Mouse (Mus musculus): ENCODE data around the gene Gm10577.

Gene Gm10577

GRCm38 (mm10) chr4:101020596-101020995 lies at the start of gene Gm10577:
Gm10577 (minus strand) TSS chr4:101020696.
- TF ChIP-seq GATA4 (IDR thresholded peaks at IDR 0.05; ENCODE audit: insufficient replicate concordance, low read length), result no peak

- TF ChIP-seq GATA4 (IDR thresholded peaks at IDR 0.05; ENCODE audit: insufficient replicate concordance, low read length), result no peak
Observed at GRCm38 (mm10) chr4:101069154-101069971, 48.9 kb upstream of the Gm10577 start.

DNA sequence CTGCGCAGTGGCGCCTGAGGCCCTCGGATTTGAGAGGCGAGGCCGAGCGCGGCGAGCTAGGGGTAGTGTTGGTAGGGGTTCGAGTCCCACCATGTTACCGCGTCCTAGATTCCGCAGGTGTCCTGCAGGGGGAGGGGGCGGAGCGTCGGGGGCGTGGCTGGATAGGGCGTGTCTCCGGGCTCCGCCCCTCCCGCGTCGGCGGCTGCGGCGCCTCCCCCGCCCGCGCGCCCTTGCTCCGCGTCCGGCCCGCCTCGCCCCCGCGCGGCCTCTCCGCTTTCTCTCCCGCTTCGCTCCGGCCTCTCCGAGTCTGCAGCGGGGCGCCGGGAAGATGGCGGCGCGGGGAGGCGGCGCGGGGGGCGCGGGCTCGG lies 48.3 kb upstream of the Gm10577 start, which contains the start of gene Raver2:
Gene Raver2 (plus strand): TSS at position 198 of the 368 bp plus-strand sequence.
- TF ChIP-seq GATA4 (IDR thresholded peaks at IDR 0.05; ENCODE audit: insufficient replicate concordance, low read length), result no peak

DNA sequence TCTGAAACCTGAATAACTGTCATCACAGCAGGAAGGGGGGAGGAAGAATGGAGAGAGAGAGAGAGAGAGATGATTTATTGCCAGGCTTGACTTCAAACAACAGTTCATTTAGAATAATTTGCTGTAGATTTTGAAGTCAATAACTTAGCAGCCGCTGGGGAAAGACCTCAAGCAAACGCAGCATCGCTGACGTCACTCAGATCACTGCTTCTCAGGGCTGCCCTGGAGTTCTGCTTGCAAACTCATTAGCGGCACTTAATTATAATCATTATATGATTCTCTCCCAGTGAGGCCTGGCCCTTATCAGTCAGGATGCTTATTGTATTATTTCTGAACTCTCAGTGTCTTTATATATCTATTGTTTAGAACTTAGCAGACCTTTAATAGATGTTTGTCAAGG lies 45.9 kb upstream of the Gm10577 start:
- TF ChIP-seq GATA4 (IDR thresholded peaks at IDR 0.05; ENCODE audit: insufficient replicate concordance, low read length), result no peak

GRCm38 (mm10) chr4:101062146-101062545 lies 41.6 kb upstream of the Gm10577 start:
- no peak for TF ChIP-seq GATA4 (IDR thresholded peaks at IDR 0.05; ENCODE audit: insufficient replicate concordance, low read length)

DNA sequence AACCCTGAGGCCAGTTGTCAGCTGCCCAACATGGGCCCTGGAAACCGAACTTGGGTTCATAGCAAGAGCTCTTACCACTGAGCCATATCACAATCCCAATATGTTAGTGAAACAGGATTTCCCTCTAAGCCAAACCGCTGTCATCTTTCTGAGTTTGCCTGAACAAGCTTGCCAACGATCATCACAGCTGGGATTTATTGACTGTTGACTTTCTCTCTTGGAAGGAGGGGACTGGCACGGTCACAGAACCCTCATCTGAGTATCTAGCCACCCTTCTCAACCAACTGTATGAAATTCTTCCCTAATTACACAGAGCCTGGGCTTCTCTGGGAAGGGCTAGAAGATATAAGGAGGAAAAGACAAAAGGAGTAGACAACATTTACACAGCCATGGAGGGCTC lies 26.1 kb upstream of the Gm10577 start:
- no peak for TF ChIP-seq GATA4 (IDR thresholded peaks at IDR 0.05; ENCODE audit: insufficient replicate concordance, low read length)

- TF ChIP-seq GATA4 (IDR thresholded peaks at IDR 0.05; ENCODE audit: insufficient replicate concordance, low read length), result no peak
Observed at GRCm38 (mm10) chr4:101044149-101044548, 23.7 kb upstream of the Gm10577 start.

- no peak for TF ChIP-seq GATA4 (IDR thresholded peaks at IDR 0.05; ENCODE audit: insufficient replicate concordance, low read length)
Observed at GRCm38 (mm10) chr4:101043691-101044090, 23.2 kb upstream of the Gm10577 start.

GRCm38 (mm10) chr4:101037156-101037555 lies 16.7 kb upstream of the Gm10577 start:
- TF ChIP-seq GATA4 (IDR thresholded peaks at IDR 0.05; ENCODE audit: insufficient replicate concordance, low read length), result no peak

DNA sequence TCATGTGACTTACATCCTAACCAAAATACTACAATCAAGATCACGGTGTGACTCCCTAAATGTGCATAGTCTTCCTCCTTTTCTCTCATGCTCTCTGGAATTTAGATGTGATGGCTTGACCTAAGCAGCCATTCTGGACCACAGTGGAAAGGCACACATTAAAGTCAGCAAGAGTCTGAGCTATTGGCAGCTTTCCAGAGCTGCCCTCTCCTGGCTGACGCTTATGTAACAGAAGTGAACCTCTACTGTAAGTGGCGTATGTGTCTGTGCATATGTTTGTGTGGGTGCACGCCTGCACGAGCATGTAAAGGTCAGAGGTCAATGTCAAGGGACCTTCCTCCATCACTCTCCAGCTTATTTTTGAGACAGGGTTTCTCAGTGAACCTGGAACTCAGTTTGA lies 14.6 kb upstream of the Gm10577 start:
- TF ChIP-seq GATA4 (IDR thresholded peaks at IDR 0.05; ENCODE audit: insufficient replicate concordance, low read length), result no peak

- TF ChIP-seq GATA4 (IDR thresholded peaks at IDR 0.05; ENCODE audit: insufficient replicate concordance, low read length), result no peak
Observed at GRCm38 (mm10) chr4:101033047-101033446, 12.6 kb upstream of the Gm10577 start.

- TF ChIP-seq GATA4 (IDR thresholded peaks at IDR 0.05; ENCODE audit: insufficient replicate concordance, low read length), result no peak
Observed at GRCm38 (mm10) chr4:101027852-101028411, 7.4 kb upstream of the Gm10577 start.

DNA sequence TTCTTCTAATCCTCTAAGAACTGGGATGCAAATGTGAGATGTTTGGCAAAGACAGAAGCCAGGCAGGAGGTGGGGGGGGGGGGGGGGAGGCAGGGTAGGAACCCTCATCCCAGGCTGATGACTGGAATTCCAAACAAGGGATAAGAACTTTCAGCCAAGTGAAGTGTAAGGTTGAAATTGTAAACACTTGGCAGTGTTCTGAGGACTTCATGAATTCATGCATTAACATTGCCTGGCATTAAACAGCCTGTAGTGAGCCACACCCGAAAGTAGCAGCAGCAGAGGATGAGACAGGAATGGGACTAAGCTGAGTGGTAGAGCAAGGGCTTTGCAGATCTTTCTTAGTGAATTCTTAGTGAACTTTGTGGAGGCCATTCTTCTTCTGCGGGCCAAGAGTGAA lies 6.5 kb upstream of the Gm10577 start:
- no peak for TF ChIP-seq GATA4 (IDR thresholded peaks at IDR 0.05; ENCODE audit: insufficient replicate concordance, low read length)

DNA sequence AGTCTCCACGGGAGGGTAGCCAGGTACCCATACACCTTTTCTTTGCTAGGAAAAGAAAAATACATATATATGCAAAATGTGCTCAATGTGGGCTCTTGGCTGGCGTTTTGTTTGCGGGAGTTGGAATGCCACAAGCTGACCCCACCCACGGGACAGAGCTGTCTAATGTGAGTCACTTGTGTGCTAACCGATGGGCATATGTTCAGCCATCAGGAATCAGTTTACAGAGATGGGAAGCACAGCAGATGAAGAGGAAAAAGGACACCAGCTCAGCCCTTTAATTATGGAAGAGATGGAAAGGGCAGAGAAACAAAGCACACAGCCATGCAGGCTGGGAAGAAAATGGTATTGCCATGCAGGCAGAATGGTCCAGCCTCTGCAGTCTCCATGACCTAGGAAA lies 6.1 kb upstream of the Gm10577 start:
- no peak for TF ChIP-seq GATA4 (IDR thresholded peaks at IDR 0.05; ENCODE audit: insufficient replicate concordance, low read length)

DNA sequence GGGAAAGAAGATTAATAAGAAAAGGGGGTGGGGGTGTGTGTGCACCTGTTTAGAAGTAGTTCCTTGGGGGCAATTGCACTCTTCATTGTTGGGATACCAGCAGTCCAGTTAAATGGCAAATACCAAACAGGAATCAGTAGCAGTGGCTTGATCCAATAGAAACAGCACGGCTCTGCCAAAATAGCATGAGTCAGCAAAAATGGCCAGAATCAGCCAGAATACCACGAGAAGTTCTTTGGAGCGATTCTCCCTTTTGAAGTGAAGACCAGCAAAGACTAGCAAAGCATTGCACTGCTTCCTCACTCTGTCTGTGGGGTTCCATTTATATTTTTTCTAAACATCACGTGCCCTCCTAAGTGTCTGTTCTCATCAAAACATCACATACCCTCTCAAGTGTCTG lies 2.7 kb downstream of the Gm10577 start:
- no peak for TF ChIP-seq GATA4 (IDR thresholded peaks at IDR 0.05; ENCODE audit: insufficient replicate concordance, low read length)

DNA sequence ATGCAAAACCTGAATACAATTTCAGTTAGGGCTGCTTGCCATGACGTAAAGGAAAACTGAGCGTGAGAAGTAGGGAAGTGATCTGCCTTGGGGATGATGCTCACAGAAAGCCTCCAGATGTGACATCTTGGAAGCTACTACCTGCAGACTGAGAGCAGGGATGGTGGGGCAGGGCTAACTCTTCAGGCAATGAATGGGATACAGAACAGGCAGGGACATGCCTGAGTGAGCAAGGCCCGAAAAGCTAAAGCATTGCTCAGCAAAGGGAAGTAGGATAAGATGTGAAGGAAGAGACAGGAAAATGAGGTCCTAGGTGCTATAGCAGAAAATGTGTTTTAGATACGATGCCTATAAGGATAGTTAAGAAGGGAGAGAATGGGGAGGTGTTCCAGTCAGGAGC lies 11.4 kb downstream of the Gm10577 start:
- no peak for TF ChIP-seq GATA4 (IDR thresholded peaks at IDR 0.05; ENCODE audit: insufficient replicate concordance, low read length)

- no peak for TF ChIP-seq GATA4 (IDR thresholded peaks at IDR 0.05; ENCODE audit: insufficient replicate concordance, low read length)
Observed at GRCm38 (mm10) chr4:101008362-101008769, 12.1 kb downstream of the Gm10577 start.
